Mouse (Mus musculus): ENCODE measurements around the gene Fyn.

DNA sequence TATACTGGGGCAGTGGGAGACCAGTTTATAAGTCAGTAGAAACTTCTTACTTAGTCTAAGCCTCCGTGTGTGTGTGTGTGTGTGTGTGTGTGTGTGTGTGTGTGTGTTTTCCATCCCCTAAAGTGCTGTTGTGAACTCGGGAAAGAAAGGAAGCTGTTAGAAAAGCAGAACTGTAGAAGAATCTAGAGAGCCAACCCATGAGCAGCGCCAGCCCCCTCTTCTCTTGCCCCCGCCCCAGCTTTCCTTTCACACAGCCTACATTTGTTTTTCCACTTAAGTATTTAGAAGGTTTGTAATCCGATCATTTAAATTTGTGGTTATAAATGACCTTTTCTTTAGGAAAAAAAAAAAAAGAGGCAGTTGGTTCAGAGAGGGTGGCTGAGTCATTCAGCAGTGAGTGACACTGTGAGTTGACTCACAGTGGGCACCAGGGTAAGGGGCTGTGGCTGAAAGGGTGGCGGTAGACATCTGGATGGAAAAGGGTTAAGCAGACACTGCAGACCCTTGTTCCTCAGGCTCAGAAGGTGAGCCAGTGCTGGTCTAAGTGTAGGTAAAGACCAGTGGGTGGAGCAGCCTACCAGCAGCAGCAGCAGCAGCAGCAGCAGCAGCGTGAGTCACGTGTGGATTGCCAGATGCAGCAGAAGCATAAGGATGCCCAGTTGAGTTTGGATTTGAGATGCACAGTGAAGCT is 66.2 kb downstream of the Fyn start:
- TF ChIP-seq POLR2A (IDR thresholded peaks at IDR 0.05; ENCODE audit: borderline replicate concordance, low read depth, low read length) (no peak), CTCF (IDR thresholded peaks at IDR 0.05; ENCODE audit: low read depth, low read length) (no peak)

All from bone marrow macrophage, adult 2 months (primary cell).